In genomic region chr7:3703879-3704441, GRCm38 (mm10) we compare ENCODE assay signal across 8 mouse cellular contexts. TPM values are rescaled to one million over a fixed set of nuclear protein-coding genes. Genes with fewer than 3 reads are reported as not detected.
DNase-seq lines count a peak whose midpoint lies in the region; ATAC-seq and TF ChIP-seq lines count a peak whose summit lies in the region.

Rps9 (plus strand) TSS chr7:3703993.

- peak; percentile 95 for DNase-seq in ES-E14 (ENCODE audit: low read depth, low spot score)
- DNase-seq in cerebellum, adult 11-12 months: peak; percentile 96
- DNase-seq in heart, postnatal 25 days (ENCODE audit: low spot score): peak; percentile 93
- DNase-seq in layer of hippocampus, adult 18-20 months (ENCODE audit: low spot score in 2 of 2): peak; percentile 94 to 99
- DNase-seq in lung, adult 2 months: peak; percentile 92
- DNase-seq in thymus, adult 18-20 months: peak; percentile 91 to 95

- H3K4me1 ChIP-seq in ES-E14 (ENCODE audit: control insufficient read depth in 2 of 2, insufficient read depth in 2 of 2, low read length in 2 of 2, poor library complexity in 1 of 2): no peaks in the 10 kb centered on the region
- peaks cover 29% of the 10 kb centered on the region for H3K4me1 ChIP-seq in forebrain, embryonic 15.5 days
- peaks cover 16% of the 10 kb centered on the region for H3K4me1 ChIP-seq in lung, adult 2 months (ENCODE audit: control insufficient read depth, insufficient read depth, low read length)

- peak; percentile 24; the same call in 1 of the 2 replicates for TF ChIP-seq CTCF in lung, adult 2 months (IDR thresholded peaks at IDR 0.05; ENCODE audit: insufficient read depth, low read length)

- H3K27me3 ChIP-seq in forebrain, embryonic 15.5 days: no peaks in the 10 kb centered on the region

- intact Hi-C loops in heart, postnatal 25 days (cut with DNase I): loop anchor here (10.0 kb wide), 3 partner anchors 451 to 951 kb away; partner anchors contain the start of genes Leng9 and Ppp6r1

- peak within 1 kb of the TSS; percentile 79 to 85 for H3K4me3 ChIP-seq in ES-E14 (ENCODE audit: insufficient read depth in 1 of 2, low read depth in 1 of 2, low read length in 2 of 2, poor library complexity in 1 of 2, severe bottlenecking in 1 of 2)
- peak within 1 kb of the TSS; percentile 85 for H3K4me3 ChIP-seq in forebrain, embryonic 15.5 days
- peak within 1 kb of the TSS; percentile 87 for H3K4me3 ChIP-seq in lung, adult 2 months (replicated peaks; ENCODE audit: extremely low read depth, low read depth, low read length)

- H3K9me3 ChIP-seq in ES-E14 (ENCODE audit: control insufficient read depth, insufficient read depth, low read depth, low read length): no peaks in the 10 kb centered on the region
- no peaks in the 10 kb centered on the region for H3K9me3 ChIP-seq in forebrain, embryonic 15.5 days

- ATAC-seq in forebrain, embryonic 15.5 days (replicated peaks): peak; percentile 94
- ATAC-seq in neutrophil, adult 5-6 weeks (ENCODE audit: extremely low read depth, insufficient number of reproducible peaks, low FRiP score, poor library complexity, severe bottlenecking): peak; percentile 86

- peak within 1 kb of the TSS; percentile 93 for H3K27ac ChIP-seq in ES-E14 (ENCODE audit: insufficient read depth, low read depth, low read length, poor library complexity, severe bottlenecking)
- peak within 1 kb of the TSS; percentile 95 for H3K27ac ChIP-seq in forebrain, embryonic 15.5 days (replicated peaks)

- in situ Hi-C loops in ES-E14 (cut with MboI; ENCODE audit: low sequenced_read_pairs in 2 of 2, unreplicated experiment in 2 of 2): no loop called here

- H3K36me3 ChIP-seq in ES-E14 (ENCODE audit: control insufficient read depth, insufficient read depth, low read length, poor library complexity, severe bottlenecking): peaks cover 36% of the 10 kb centered on the region
- peaks cover 42% of the 10 kb centered on the region for H3K36me3 ChIP-seq in forebrain, embryonic 15.5 days

- TF ChIP-seq POLR2A in lung, adult 2 months (IDR thresholded peaks at IDR 0.05; ENCODE audit: borderline replicate concordance, extremely low read depth, low read depth, low read length): peak; percentile 99

- peak within 1 kb of the TSS; percentile 95 for H3K9ac ChIP-seq in ES-E14 (ENCODE audit: insufficient read depth, low read depth, low read length, poor library complexity, severe bottlenecking)
- peak within 1 kb of the TSS; percentile 73 for H3K9ac ChIP-seq in forebrain, embryonic 15.5 days (replicated peaks)

- peak within 1 kb of the TSS; percentile 79 for H3K4me2 ChIP-seq in forebrain, embryonic 15.5 days (replicated peaks)

- under 1% methylated on average over 42 of the region's 42 CpGs for WGBS in forebrain, embryonic 15.5 days
- WGBS in lung, adult 2 months: under 1% methylated on average over 42 of the region's 42 CpGs

TF ChIP-seq in ES-E14, 5 proteins besides CTCF, POLR2A, EP300 and RAD21:
- no peak for TF ChIP-seq MAFK (IDR thresholded peaks at IDR 0.05; ENCODE audit: insufficient read depth, low read depth, low read length)
- TF ChIP-seq ZNF384 (IDR thresholded peaks at IDR 0.05; ENCODE audit: low read depth, low read length): no peak
- no peak for TF ChIP-seq ZC3H11A (IDR thresholded peaks at IDR 0.05; ENCODE audit: borderline replicate concordance, low read depth, low read length)
- TF ChIP-seq CHD2 (IDR thresholded peaks at IDR 0.05; ENCODE audit: low read depth, low read length): no peak
- TF ChIP-seq HCFC1 (IDR thresholded peaks at IDR 0.05; ENCODE audit: borderline replicate concordance, insufficient read depth, low read length): peak; percentile 72; the same call in 1 of the 2 replicates

RNA-seq across cellular contexts. Expression of gene Rps9, which starts in this region (rescaled TPM):
- 2,173 and 2,308 TPM in 2 replicates for total RNA-seq in ES-E14 (2012; rRNA removed)
- 995 and 1,054 TPM in 2 replicates for polyA plus RNA-seq in forebrain, embryonic 15.5 days (2015; fragmentation: Nextera tagmentation; extraction: Ambion mirVana)
- total RNA-seq in heart, postnatal 25 days (2021): 100 to 1,000 TPM; 589 to 617 TPM
- total RNA-seq in layer of hippocampus, adult 18-20 months (2021): 100 to 1,000 TPM; 390 to 414 TPM
- polyA plus RNA-seq in lung, adult 2 months (2012; rRNA removed): 1,077 and 1,126 TPM in 2 replicates
- 1,508 and 1,604 TPM in 2 replicates for total RNA-seq in neutrophil, adult 5-6 weeks (2017)

Comparison
In these comparisons a context has a peak if more than half of its experiments do, and no peak if none do; other contexts are left out.
1. Peak in every context shown above with its lines: DNase-seq, ATAC-seq, H3K4me3 ChIP-seq and H3K27ac ChIP-seq.